Mouse (Mus musculus): ENCODE data around the gene Gramd1b. TPM values are rescaled to one million over a fixed set of nuclear protein-coding genes. Genes with fewer than 3 reads are reported as not detected.

The Gramd1b gene
- polyA plus RNA-seq, 1 experiment from 2014 or later = 5.8 TPM

GRCm38 (mm10) chr9:40547876-40548275 is 16.7 kb upstream of the Gramd1b start:
- 78% methylated on average over 5 of the region's 5 CpGs for WGBS
- Histone ChIP-seq H3K4me3 (no peak overlapping the region), H3K27me3 (replicated peaks) (no peaks in the 10 kb centered on the region), H3K27ac (replicated peaks) (no peak overlapping the region), H3K36me3 (no peaks in the 10 kb centered on the region), H3K9me3 (no peaks in the 10 kb centered on the region), H3K4me1 (peaks cover 7% of the 10 kb centered on the region), H3K4me2 (no peak overlapping the region), H3K9ac (no peak overlapping the region)
- no peak for ATAC-seq (ENCODE audit: extremely low read depth, insufficient number of reproducible peaks, low FRiP score, low TSS enrichment)

DNA sequence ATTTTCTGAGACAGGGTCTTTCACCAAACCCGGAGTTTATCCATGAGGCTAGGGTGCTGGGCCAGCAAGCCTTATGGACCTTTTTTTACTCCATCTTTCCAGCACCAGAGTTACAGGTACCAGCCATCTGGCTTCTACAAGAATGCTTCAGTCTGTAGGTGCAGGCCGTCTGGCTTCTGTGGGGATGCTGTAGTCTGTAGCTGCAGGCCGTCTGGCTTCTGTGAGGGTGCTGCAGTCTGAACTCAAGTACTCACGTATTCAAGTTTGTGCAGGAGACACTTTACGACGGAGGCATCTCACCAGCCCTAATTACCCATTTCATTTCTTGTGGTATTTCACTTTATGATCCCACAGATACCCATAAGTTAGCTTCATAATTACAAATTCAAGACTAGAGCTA is 14.0 kb upstream of the Gramd1b start:
- Histone ChIP-seq H3K4me2 (no peak overlapping the region), H3K9ac (no peak overlapping the region), H3K27ac (replicated peaks) (no peak overlapping the region), H3K4me1 (peaks cover 7% of the 10 kb centered on the region), H3K9me3 (no peaks in the 10 kb centered on the region), H3K4me3 (no peak overlapping the region), H3K36me3 (no peaks in the 10 kb centered on the region), H3K27me3 (replicated peaks) (no peaks in the 10 kb centered on the region)
- ATAC-seq (ENCODE audit: extremely low read depth, insufficient number of reproducible peaks, low FRiP score, low TSS enrichment) = no peak
- 80% methylated on average over 6 of the region's 6 CpGs for WGBS

- Histone ChIP-seq H3K4me2 (no peak overlapping the region), H3K9me3 (no peaks in the 10 kb centered on the region), H3K4me3 (no peak overlapping the region), H3K9ac (no peak overlapping the region), H3K4me1 (peaks cover 13% of the 10 kb centered on the region), H3K36me3 (no peaks in the 10 kb centered on the region), H3K27me3 (replicated peaks) (no peaks in the 10 kb centered on the region), H3K27ac (replicated peaks) (no peak overlapping the region)
- 74% methylated on average over 8 of the region's 8 CpGs for WGBS
- ATAC-seq (ENCODE audit: extremely low read depth, insufficient number of reproducible peaks, low FRiP score, low TSS enrichment) = no peak
Measured at GRCm38 (mm10) chr9:40539588-40540140, 8.5 kb upstream of the Gramd1b start.

DNA sequence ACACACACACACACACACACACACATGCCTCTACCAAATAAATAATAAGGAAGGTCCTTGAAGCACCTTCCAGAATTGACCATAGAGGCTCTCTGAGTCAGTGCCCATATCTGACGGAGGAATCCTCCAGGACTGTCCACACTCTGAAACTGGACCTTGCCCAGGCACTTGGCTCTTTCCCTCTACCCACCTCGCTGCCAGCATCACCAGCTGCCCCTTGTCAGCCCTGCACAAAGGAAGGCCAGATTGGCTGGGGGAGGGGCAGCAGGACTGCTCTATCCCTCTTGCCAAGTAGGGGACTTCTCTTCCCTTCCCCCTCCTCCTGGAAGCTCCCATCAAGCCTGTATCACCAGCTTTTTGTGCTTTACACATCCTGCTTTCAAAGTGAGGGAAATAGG is 6.5 kb upstream of the Gramd1b start:
- H3K36me3 ChIP-seq = no peaks in the 10 kb centered on the region
- H3K4me2 ChIP-seq = no peak overlapping the region
- H3K27me3 ChIP-seq (replicated peaks) = no peaks in the 10 kb centered on the region; the same call in 1 of the 2 replicates
- H3K4me3 ChIP-seq = no peak overlapping the region
- no peaks in the 10 kb centered on the region for H3K9me3 ChIP-seq
- H3K9ac ChIP-seq = no peak overlapping the region
- no peak overlapping the region for H3K27ac ChIP-seq (replicated peaks)
- WGBS = 17% methylated on average over 2 of the region's 2 CpGs
- H3K4me1 ChIP-seq = peaks cover 13% of the 10 kb centered on the region
- no peak for ATAC-seq (ENCODE audit: extremely low read depth, insufficient number of reproducible peaks, low FRiP score, low TSS enrichment)

- Histone ChIP-seq H3K27ac (replicated peaks) (no peak overlapping the region), H3K4me1 (peaks cover 13% of the 10 kb centered on the region), H3K4me3 (no peak overlapping the region), H3K36me3 (no peaks in the 10 kb centered on the region), H3K9ac (no peak overlapping the region), H3K27me3 (replicated peaks) (peaks cover 4% of the 10 kb centered on the region), H3K9me3 (no peaks in the 10 kb centered on the region), H3K4me2 (no peak overlapping the region)
- WGBS = 63% methylated on average over 3 of the region's 3 CpGs
- no peak for ATAC-seq (ENCODE audit: extremely low read depth, insufficient number of reproducible peaks, low FRiP score, low TSS enrichment)
Measured at GRCm38 (mm10) chr9:40537044-40537707, 6.0 kb upstream of the Gramd1b start.

DNA sequence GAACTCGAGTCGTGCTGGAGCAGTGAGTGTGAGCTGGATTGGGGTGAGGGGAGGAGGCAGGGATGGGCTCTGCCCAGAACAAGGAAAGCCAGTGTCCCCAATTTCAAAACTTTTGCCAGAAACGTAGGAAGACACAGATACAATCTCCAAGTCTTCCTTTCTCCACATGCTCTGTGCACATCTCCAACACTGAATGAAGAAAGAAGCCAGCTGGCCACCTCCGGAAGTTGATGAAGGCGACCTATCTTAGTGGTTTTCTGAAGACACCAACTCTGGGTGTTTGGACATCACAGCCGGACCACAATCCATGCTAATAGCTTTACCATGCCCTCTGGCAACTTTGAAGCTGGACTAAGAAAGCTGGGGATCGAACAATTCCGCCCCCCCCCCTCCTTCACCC is 647 bp downstream of the Gramd1b start:
- H3K27ac ChIP-seq (replicated peaks) = no peak overlapping the region
- peak overlapping the region; percentile 82 for H3K4me2 ChIP-seq
- 56% methylated on average over 8 of the region's 8 CpGs for WGBS
- H3K9ac ChIP-seq = peak overlapping the region; percentile 82
- no peaks in the 10 kb centered on the region for H3K36me3 ChIP-seq
- no peaks in the 10 kb centered on the region for H3K9me3 ChIP-seq
- no peak for ATAC-seq (ENCODE audit: extremely low read depth, insufficient number of reproducible peaks, low FRiP score, low TSS enrichment)
- peaks cover 23% of the 10 kb centered on the region for H3K4me1 ChIP-seq
- peak overlapping the region; percentile 63 for H3K4me3 ChIP-seq
- H3K27me3 ChIP-seq (replicated peaks) = peaks cover 39% of the 10 kb centered on the region

- no peak overlapping the region for H3K4me3 ChIP-seq
Measured at GRCm38 (mm10) chr9:40528733-40529132, 2.5 kb downstream of the Gramd1b start.

DNA sequence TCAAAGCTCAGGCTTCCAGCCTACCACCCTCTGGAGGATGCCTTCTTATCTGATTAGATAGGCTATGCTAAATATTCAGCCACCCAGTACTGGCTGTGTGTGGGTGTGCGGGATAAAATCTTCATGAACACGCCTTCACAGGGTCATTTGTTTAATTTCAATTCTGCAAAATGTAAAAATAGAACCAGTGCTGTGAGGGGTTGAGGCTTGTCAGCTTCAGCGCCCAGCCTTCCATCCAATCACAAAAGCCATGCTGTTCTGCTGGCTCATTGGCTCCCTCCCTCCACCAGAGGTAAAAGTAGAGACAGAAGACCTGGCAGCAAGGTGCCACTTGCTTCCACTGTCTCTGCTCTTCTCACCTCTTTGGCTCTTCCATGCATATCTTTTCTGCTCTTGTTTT is 4.3 kb downstream of the Gramd1b start:
- H3K27me3 ChIP-seq (replicated peaks) = peaks cover 32% of the 10 kb centered on the region
- H3K9ac ChIP-seq = no peak overlapping the region
- H3K27ac ChIP-seq (replicated peaks) = no peak overlapping the region
- H3K4me2 ChIP-seq = peak overlapping the region; percentile 6; the same call in 1 of the 2 replicates
- H3K36me3 ChIP-seq = no peaks in the 10 kb centered on the region
- 28% methylated on average over 3 of the region's 3 CpGs for WGBS
- no peaks in the 10 kb centered on the region for H3K9me3 ChIP-seq
- ATAC-seq (ENCODE audit: extremely low read depth, insufficient number of reproducible peaks, low FRiP score, low TSS enrichment) = no peak
- H3K4me1 ChIP-seq = peaks cover 23% of the 10 kb centered on the region
- no peak overlapping the region for H3K4me3 ChIP-seq

More at GRCm38 (mm10) chr9:40528733-40529132, 2.5 kb downstream of the Gramd1b start:
- H3K27me3 ChIP-seq (replicated peaks) = peaks cover 39% of the 10 kb centered on the region
- WGBS = 56% methylated on average over 4 of the region's 4 CpGs
- H3K36me3 ChIP-seq = no peaks in the 10 kb centered on the region
- peaks cover 23% of the 10 kb centered on the region for H3K4me1 ChIP-seq
- ATAC-seq (ENCODE audit: extremely low read depth, insufficient number of reproducible peaks, low FRiP score, low TSS enrichment) = no peak
- H3K27ac ChIP-seq (replicated peaks) = no peak overlapping the region
- H3K9ac ChIP-seq = no peak overlapping the region
- H3K4me2 ChIP-seq = no peak overlapping the region
- H3K9me3 ChIP-seq = no peaks in the 10 kb centered on the region

DNA sequence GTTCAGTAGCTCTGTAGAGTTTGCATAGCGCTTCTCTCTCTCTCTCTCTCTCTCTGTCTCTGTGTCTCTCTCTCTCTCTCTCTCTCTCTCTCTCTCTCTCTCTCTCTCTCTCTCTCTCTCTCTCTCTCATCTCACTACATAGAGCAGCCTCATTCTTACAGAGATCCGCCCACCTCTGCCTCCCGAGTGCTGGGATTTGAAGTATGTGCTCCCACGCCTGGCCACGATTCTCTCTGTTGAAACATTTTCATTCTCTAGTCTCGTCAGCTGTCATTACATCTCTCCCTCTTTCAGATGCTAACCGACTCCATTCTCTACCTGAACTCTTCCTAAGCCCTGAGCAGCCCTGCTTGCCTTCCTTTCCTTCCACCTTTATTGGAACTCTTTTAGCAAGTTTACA is 9.0 kb downstream of the Gramd1b start:
- Histone ChIP-seq H3K27me3 (replicated peaks) (no peaks in the 10 kb centered on the region), H3K9ac (no peak overlapping the region), H3K27ac (replicated peaks) (no peak overlapping the region), H3K36me3 (no peaks in the 10 kb centered on the region), H3K4me1 (peaks cover 7% of the 10 kb centered on the region), H3K9me3 (no peaks in the 10 kb centered on the region), H3K4me2 (no peak overlapping the region), H3K4me3 (no peak overlapping the region)
- WGBS = 67% methylated on average over 7 of the region's 7 CpGs
- ATAC-seq (ENCODE audit: extremely low read depth, insufficient number of reproducible peaks, low FRiP score, low TSS enrichment) = no peak

DNA sequence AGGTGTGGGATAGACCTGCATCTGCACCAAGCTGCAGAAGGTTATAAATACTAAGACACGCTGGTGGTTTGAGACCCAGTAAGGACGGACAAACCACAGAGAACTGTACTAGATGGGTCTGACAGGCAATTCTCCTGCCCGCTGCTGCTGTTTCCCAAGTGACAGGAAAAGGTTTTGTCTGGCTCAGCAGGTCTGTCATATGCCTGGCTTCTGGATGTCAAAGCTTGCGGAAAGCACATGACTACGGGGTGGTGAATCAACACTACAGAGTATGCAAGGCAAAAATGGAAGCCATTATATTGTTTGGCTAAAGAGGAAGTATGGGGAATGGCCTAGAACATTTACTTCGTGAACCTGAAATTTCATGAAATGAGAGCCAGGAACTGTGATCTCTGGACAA is 10.1 kb downstream of the Gramd1b start:
- Histone ChIP-seq H3K27me3 (replicated peaks) (no peaks in the 10 kb centered on the region), H3K36me3 (no peaks in the 10 kb centered on the region), H3K4me3 (no peak overlapping the region), H3K27ac (replicated peaks) (no peak overlapping the region), H3K9me3 (no peaks in the 10 kb centered on the region), H3K9ac (no peak overlapping the region), H3K4me2 (no peak overlapping the region), H3K4me1 (no peaks in the 10 kb centered on the region)
- 81% methylated on average over 6 of the region's 6 CpGs for WGBS
- ATAC-seq (ENCODE audit: extremely low read depth, insufficient number of reproducible peaks, low FRiP score, low TSS enrichment) = no peak

GRCm38 (mm10) chr9:40519294-40519693 is 11.9 kb downstream of the Gramd1b start:
- Histone ChIP-seq H3K27me3 (replicated peaks) (no peaks in the 10 kb centered on the region), H3K9me3 (no peaks in the 10 kb centered on the region), H3K4me3 (no peak overlapping the region), H3K36me3 (no peaks in the 10 kb centered on the region), H3K4me1 (no peaks in the 10 kb centered on the region), H3K9ac (no peak overlapping the region), H3K27ac (replicated peaks) (no peak overlapping the region), H3K4me2 (no peak overlapping the region)
- 79% methylated on average over 3 of the region's 3 CpGs for WGBS
- no peak for ATAC-seq (ENCODE audit: extremely low read depth, insufficient number of reproducible peaks, low FRiP score, low TSS enrichment)

DNA sequence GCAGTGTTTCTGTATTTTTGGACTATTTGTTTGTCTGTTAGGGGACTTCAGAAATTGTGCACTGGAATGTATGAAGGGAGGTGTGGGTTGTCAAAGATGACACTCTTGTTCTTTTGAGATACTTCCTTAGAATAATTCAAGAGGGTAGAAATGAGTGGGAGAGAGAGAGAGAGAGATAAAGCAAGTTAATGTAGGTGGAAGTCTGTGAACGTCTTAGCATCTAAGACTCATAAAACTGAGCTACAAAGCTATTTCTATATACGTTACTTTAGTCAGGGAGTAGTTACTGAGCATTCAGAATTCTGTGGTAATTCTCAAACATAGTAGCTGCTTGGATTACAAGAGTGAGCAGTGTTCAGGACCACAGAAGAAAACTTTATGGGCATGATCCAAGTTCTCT is 19.2 kb downstream of the Gramd1b start:
- Histone ChIP-seq H3K4me2 (no peak overlapping the region), H3K4me1 (peaks cover 10% of the 10 kb centered on the region), H3K4me3 (no peak overlapping the region), H3K9me3 (no peaks in the 10 kb centered on the region), H3K27me3 (replicated peaks) (no peaks in the 10 kb centered on the region), H3K36me3 (no peaks in the 10 kb centered on the region), H3K27ac (replicated peaks) (no peak overlapping the region), H3K9ac (no peak overlapping the region)
- WGBS = 77% methylated on average over 2 of the region's 2 CpGs
- no peak for ATAC-seq (ENCODE audit: extremely low read depth, insufficient number of reproducible peaks, low FRiP score, low TSS enrichment)
